Mouse (Mus musculus): Measurements from ENCODE around the gene Tbl3.

The Tbl3 gene

DNA sequence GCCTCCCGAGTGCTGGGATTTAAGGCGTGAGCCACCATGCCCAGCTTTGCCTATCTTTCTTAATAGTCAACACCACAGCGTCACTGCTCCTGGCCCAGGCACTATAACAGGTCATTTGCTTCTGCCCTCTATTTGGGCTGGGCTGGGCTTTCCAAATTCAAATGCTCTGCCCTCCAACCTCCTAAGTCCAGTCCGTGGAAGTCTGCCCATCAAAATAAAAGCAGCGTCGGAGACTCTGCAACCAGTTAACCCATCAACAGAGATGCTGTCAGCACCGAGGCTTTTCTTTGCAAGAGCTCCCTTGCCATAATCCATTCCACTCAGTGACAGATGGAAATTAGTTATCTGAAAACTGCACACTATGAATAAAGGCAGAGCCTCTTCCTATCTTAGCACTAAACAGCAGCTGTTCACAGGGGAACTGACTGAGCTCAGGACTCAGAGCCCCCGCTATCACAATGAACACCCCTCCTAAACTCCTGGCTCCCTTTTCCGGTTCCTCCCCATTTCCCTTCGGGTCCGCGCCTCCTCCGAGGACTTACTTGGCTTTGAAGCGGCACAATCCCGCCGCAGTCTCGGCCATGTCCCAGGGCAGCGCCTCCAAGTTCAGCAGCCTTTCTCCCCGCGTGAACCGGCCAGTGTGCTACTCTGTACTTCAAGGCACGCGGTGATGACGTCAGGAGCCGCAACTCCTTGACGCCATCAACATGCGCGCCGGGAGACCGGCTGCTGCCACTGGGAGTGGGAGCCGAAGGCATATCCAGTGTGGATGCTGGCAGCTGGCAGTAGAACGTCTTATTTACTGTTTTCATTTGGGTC, at the start of gene Tbl3:
TSS of gene Tbl3 (minus strand) at position 679 of the 819 bp plus-strand sequence.
- in situ Hi-C loops (cut with MboI; ENCODE audit: unreplicated experiment in 2 of 2), result no loop called here

DNA sequence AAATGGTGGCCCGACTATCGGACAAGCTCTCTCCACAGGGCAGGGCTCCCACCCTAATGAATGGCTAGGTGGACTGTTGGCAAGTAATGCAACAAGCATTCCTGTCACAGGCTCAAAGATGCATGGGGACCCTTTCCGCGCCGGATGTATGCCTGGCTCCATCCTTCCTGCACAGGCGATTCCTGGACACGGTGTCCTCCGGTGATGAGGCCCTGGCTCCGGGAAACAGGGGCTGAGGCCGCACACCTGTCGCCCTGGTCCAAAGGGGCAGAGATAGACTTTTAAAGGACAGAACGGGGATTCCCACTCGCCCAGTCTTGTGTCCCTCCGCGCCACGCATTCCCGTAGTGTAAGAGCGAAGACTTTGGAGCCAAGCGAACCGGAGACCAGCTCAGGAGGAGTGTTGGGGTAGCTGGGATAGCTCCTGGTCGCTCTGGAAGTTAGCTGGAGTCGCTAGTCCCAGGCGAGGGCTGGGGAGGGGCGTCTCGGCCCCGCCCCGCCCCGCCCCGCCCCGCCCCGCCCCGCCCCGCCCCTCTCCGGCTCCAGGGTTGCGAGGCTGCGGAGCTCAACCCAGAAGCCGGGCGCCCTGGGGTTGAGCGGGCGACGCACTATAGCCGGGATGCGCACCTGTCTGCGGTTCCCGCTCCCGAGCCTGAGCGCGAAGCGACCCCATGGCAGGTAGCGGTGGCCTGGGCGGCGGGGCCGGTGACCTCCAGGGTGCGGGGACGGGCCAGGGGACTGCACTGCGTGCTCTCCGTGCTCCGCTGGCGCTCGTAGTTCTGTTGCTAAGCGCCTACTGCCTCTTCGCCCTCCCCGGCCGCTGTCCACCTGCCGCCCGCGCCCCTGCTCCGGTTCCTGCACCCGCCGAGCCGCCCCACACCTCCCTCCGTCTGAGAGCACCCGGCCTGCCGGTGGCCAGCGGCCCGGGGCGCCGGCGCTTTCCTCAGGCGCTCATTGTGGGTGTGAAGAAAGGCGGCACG, 45.2 kb upstream of the Tbl3 start, which contains the start of gene Hs3st6:
TSS of gene Hs3st6 (plus strand) at position 574 of the 980 bp plus-strand sequence.
- in situ Hi-C loops (cut with MboI; ENCODE audit: unreplicated experiment in 2 of 2), result no loop called here

DNA sequence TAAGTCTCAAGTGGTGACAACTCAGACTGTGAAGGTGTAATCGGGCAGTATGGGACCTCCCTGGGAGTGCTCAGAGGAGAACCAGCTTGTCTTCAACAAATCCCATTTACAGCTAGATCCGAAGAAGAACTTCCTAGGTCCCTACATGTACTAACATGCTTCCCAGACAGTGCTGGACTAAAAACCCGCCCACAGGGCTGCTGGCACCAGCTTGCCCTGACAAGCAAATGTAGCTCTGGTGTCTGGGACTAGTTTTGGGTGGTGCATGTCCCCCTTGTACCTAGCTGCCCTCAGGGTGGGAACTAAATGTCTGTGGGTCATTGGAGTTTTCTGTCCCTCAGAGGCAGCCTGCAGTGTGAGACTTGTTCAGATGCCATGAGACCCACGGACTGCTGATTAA, 44.1 kb upstream of the Tbl3 start:
- in situ Hi-C loops (cut with MboI; ENCODE audit: unreplicated experiment in 2 of 2), result no loop called here

DNA sequence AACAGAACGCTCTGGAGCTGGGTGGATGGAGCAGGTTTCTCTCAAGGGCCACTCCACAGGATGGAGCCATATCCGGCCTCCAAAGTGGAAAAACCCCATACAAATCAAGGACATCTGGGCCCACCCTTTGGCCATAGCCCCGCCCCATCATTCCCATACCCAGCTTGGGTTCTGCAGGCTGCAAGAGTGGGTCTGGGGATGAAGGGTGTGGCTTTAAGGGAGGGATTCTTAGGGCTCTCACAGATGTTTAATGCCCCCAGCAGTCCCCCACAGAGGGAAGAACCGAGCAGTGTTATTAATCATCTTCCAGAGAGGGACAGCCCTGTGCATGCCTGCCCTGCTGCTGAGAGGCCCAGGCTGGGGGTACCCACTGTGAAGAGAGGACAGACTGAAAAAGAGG, 39.5 kb upstream of the Tbl3 start:
- in situ Hi-C loops (cut with MboI; ENCODE audit: unreplicated experiment in 2 of 2), result loop anchor here in 1 of 2 experiments (5.0 kb wide), 1 partner anchor 135 kb away; no protein-coding TSS in a partner anchor

DNA sequence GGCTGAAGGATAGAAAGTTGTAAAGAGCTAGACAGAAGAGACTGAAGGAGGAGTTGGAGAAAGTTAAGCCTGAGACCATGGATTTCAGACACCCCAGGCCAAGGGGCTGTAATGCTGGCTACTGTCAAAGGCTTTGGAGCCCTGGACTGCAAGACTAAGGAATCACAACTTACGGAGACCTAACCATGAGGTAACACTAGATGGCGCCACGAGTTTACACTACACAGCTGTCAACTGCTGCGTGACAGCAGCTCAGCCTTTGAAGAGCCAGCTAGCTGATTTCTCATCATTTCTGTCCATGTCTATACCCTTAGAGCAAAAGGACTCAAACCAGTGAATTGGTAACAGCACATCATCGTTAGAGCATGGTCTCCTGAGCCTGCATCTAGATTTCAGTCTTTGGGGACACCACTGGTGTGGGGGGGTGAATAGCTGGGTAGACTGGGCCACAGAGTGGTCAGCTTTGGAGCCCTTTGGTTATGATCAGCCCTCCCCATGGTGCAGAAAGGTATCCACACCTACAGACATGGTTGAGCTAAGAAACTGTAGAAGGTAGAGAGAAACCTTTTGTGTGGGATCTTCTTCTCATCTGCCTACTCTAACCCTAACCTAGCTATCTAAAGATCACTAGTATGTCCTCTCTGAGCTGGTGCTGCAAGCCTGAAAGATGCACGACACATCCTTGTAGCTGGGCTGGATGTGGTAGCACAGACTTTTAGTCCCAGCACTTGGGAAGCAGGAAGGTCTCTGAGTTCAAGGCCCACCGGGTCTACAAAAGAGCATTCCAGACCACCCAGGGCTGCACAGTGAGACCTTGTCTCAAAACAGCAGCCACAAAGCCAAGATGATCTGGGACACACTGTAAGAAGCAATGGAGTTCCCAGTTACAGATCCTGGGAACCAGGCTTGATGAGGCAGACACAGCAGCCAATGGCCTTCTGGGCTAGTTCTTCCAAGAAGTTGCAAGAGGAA, 38.4 kb upstream of the Tbl3 start:
- in situ Hi-C loops (cut with MboI; ENCODE audit: unreplicated experiment in 2 of 2), result loop anchor here in 1 of 2 experiments (5.0 kb wide), 1 partner anchor 136 kb away; no protein-coding TSS in a partner anchor

DNA sequence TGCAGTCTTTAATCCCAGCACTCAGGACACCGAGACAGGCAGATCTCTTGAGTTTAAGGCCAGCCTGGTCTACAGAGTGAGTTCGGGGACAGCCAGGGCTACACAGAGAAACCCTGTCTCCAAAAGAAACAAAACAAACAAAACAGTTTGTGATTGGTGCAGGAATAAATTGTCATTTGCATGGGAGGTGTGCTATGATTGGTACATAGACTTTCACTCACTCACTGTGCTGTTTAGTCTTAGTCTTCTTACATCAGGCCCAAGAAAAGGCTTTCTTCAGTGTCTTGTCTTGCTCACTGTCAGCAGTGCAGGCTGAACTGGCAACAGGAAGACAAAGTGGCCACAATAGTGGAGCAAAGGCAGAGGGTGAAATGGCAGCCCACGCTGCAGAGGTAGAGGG, 36.9 kb upstream of the Tbl3 start:
- in situ Hi-C loops (cut with MboI; ENCODE audit: unreplicated experiment in 2 of 2), result loop anchor here in 1 of 2 experiments (5.0 kb wide), 2 partner anchors 73 to 143 kb away; partner anchors contain the start of genes Nubp2 and Spsb3

DNA sequence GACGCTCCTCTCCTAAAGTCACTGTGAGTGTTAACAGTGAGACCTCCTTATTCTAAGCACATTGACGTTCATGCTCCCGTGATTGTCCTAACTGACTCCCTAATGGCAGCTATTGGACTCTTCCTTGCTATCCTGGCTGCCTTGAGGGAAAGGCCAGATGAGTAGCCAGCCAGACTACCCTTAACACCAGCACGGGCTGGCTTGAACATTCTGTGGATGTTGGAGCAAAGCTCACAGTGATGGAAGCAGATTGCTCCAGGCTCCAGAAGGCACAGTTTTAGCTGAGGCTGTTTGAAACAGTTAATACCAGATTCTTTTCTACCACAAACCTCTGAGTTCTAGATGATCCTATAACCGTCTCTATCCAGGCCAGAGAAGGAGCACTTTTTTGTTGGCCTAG, 36.4 kb upstream of the Tbl3 start:
- in situ Hi-C loops (cut with MboI; ENCODE audit: unreplicated experiment in 2 of 2), result loop anchor here in 1 of 2 experiments (5.0 kb wide), 2 partner anchors 73 to 143 kb away; partner anchors contain the start of genes Nubp2 and Spsb3

DNA sequence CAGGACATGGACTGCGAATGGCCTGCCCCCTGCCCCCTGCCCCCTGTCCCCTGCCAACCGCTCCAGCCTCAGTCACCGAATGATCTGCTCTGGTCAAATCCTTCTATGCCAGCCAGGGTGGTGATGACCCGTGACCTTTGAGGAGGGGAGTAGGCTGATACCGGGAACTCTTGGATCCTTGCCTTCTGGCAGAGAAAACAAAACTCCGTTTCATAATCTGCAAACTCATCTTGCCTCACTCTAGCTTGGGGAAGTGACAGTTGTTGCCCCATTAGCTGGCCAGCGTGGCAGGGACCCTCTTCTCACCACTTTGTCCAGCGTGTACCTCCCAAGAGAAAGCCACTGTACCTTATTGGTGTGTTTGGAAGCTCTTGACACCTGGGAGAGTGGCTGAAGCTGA, 34.8 kb upstream of the Tbl3 start:
- in situ Hi-C loops (cut with MboI; ENCODE audit: unreplicated experiment in 2 of 2), result loop anchor here in 1 of 2 experiments (5.0 kb wide), 2 partner anchors 75 to 145 kb away; partner anchors contain the start of genes Nubp2 and Spsb3

DNA sequence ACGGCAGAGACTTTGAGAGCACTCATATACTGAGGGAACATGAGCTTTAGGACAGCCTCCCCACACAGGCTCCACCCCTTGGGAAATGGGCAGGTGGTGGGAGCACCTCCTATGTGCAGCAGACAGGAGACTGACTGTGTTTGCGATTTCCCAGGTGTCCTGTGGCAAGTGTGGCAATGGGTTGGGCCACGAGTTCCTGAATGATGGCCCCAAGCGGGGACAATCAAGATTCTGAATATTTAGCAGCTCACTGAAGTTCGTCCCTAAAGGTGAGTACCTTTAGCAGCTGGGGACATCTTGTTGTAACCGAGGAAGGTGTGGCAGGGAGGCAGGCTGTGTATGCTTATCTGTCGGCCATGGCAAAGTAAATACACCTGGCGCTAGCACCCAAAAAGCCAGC, 32.5 kb upstream of the Tbl3 start:
- in situ Hi-C loops (cut with MboI; ENCODE audit: unreplicated experiment in 2 of 2), result loop anchor here in 1 of 2 experiments (5.0 to 10.0 kb wide), 3 partner anchors 77 to 625 kb away; partner anchors contain the start of genes Nubp2, Spsb3, Tpsb2 and Tpsg1

DNA sequence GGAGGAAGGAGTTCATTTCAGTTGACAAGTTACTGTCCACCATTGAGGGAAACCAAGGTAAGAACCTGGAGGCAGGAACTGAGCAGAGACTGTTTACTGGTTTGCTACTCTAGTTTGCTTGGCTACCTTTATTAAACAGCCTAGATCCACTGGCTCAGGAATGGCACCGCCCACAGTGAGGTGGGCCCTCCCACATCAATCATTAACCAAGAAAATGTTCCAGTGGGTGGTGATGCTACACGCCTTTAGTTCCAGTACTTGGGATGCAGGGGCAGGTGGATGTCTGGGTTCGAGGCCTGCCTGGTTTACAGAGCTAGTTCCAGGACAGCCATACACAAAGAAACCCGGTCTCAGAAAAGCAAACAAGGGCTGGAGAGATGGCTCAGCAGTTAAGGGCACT, 30.8 kb upstream of the Tbl3 start:
- in situ Hi-C loops (cut with MboI; ENCODE audit: unreplicated experiment in 2 of 2), result loop anchor here in 1 of 2 experiments (10.0 kb wide), 1 partner anchor 627 kb away; the partner anchor contains the start of genes Tpsb2 and Tpsg1

DNA sequence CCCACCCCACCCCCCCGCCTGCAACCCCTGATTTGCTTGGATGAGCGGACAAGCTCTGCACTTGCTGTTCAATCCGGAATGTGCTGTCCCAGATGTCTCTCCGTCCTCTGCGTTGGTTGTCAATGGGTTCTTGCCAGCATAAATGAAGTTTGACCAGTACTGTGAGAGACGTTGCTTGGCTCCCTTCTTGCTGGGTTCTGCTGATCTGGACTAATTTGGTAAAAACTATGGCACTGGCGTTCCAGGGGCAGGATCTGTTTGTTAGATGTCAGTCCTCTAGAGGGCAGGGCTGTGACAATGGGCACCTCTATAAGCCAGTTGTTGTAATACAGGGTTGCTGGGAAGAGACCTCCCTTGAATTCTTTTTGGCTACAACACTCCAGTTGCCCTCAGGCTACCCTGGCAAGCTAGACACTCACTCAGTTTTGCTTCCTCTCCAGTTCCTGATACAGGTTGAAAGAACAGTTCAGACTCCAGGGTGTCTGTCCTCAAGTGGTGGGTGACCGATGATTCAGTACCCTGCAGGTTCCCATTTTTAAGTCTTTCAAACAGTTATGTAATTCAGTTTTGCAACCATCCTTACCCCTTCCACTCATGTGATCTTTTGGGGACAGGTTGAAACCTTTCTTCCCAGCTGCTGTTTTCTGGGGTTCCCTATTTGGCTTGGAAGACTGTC, 29.8 kb upstream of the Tbl3 start:
- in situ Hi-C loops (cut with MboI; ENCODE audit: unreplicated experiment in 2 of 2), result loop anchor here in 1 of 2 experiments (10.0 kb wide), 1 partner anchor 628 kb away; the partner anchor contains the start of genes Tpsb2 and Tpsg1

DNA sequence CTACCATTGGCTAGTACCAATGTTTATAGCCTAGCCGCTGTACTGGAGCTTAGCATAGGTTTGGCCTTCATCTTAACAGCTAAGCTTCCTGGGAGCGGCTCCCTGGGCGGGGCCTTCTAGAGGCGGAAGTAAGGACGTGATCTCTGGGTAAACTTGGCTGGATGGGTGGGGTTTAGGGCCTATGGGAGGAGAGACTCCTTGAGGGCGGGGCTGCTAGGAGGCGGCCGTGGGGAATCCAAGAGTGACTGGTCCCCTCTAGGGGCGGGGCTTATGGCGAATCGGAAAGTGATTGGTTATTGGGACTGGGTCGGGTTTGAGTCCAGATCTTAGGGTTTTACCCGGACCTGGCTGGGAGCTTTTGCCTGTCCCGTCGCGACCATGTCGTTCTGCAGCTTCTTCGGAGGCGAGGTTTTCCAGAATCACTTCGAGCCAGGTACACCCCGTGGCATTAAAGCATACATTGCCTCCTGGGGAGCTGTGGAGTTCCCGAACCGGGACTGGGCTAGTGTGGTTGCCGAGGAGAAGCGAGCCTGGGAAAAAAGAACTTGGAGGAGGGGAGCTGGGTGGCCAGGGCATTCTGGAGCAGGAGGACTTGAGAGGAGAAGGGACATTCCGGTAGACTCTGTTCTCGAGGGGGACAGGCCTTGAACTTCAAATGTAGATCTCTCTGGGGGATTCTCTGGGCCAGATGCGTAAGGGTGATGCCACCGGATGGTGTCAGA, 29.0 kb upstream of the Tbl3 start, which contains the start of gene Msrb1:
TSS of gene Msrb1 (plus strand) at position 313 of the 722 bp plus-strand sequence.
- in situ Hi-C loops (cut with MboI; ENCODE audit: unreplicated experiment in 2 of 2), result loop anchor here in 1 of 2 experiments (10.0 kb wide), 1 partner anchor 628 kb away; the partner anchor contains the start of genes Tpsb2 and Tpsg1

DNA sequence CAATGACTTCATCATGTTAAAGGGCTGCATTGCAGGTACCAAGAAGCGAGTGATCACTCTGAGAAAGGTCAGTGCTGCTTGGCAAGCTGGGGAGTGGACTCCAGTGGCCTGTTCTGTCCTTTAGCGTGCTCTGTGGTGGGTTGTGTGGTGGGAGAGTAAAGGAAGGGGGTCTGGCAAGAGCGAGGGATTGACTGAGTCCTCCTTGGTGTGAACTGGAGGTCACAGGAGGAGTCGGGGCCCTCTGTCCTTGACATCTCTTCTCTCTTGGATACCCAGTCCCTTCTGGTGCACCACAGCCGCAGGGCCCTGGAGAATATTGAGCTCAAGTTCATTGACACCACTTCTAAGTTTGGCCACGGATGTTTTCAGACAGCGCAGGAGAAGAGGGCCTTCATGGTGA, 28.0 kb upstream of the Tbl3 start:
- in situ Hi-C loops (cut with MboI; ENCODE audit: unreplicated experiment in 2 of 2), result loop anchor here in 1 of 2 experiments (10.0 kb wide), 1 partner anchor 629 kb away; the partner anchor contains the start of genes Tpsb2 and Tpsg1

DNA sequence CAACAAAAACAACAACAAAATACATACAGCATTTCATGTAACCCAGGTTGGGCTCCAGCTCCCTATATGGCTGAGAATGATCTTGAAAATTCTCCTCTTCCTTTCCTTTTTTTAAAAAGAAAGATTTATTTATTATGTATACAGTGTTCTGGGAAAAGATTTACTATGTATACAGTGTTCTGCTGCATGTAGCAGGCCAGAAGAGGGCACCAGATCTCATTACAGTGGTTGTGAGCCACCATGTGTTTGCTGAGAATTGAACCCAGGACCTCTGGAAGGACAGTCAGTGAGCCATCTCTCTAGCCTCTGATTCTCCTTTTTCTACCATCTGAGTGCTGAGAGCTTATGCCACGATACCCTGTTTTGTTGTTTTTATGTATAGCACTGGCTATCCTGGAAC, 27.1 kb upstream of the Tbl3 start:
- in situ Hi-C loops (cut with MboI; ENCODE audit: unreplicated experiment in 2 of 2), result loop anchor here in 1 of 2 experiments (10.0 kb wide), 1 partner anchor 630 kb away; the partner anchor contains the start of genes Tpsb2 and Tpsg1

DNA sequence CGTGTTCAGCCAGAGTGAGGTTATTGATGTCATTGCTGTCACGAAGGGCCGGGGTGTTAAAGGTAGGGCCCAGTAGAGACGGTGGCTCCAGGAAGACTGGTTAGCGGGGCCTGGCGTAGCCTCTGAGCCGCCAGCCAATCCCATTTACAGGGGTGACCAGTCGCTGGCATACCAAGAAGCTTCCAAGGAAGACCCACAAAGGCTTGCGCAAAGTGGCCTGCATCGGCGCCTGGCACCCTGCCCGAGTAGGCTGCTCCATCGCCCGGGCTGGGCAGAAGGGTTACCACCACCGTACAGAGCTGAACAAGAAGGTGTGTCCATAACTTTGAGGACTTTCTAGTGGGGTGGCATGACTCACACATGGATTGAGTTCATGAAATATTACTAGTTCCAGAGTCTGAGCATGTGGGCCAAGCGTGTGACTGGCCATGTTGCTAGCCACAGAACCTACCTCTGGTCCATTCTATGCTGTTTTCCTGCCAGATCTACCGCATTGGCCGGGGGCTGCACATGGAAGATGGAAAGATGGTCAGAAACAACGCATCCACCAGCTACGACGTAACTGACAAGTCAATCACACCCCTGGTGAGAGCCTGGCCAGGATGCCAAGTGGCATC, 26.1 kb upstream of the Tbl3 start:
- in situ Hi-C loops (cut with MboI; ENCODE audit: unreplicated experiment in 2 of 2), result loop anchor here in 1 of 2 experiments (10.0 kb wide), 1 partner anchor 631 kb away; the partner anchor contains the start of genes Tpsb2 and Tpsg1

DNA sequence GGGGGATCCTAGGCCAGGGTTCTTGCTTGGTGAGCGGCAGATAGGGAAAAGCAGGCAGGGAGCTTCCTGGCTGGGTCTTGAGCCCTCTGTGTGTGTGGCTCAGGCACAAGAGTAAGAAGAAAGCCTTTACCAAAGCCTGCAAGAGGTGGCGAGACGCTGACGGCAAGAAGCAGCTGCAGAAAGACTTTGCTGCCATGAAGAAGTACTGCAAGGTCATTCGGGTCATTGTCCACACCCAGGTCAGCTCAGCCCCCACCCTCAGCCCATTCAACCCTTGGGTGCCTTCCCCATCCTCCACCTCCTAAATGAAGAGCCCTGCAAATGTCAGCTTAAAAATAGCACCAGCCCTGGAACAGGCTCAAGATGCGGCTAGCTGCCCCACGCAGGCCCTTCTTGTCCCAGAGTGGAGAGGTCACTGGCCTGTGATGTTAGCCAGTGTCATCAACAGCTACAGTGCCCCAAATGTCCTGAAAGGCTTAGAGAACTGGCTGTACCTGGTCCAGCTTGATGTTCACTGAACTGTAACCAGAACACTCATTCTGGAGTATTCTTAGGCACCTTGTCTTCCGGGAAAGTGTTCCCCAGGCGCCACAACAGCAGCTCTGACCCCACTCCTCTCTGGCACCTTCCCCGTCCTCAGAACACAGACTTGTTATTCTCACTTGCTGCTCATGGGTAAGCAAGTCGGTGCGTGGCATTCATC, 24.9 kb upstream of the Tbl3 start:
- in situ Hi-C loops (cut with MboI; ENCODE audit: unreplicated experiment in 2 of 2), result loop anchor here in 1 of 2 experiments (10.0 kb wide), 1 partner anchor 632 kb away; the partner anchor contains the start of genes Tpsb2 and Tpsg1
